Mouse (Mus musculus): ENCODE results near the gene Nptxr.

DNA sequence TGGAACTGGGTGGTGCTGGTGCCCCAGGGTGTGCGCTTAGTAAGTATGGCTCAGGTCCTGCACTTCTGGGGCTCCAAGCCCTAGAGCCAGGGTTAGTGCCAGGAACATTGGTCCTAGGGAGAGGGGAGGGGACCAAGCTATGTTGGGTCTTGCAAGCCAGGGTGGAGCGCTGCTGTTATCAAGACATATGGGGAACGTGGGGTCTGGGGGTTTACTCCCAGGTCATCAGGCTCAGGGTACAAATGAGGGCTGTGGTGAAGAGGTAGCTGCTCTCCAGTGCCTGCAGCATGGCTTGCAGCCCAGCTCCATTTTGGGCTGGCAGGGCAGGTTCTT lies 51.2 kb downstream of the Nptxr start:
- TF ChIP-seq CTCF (IDR thresholded peaks at IDR 0.05; ENCODE audit: borderline replicate concordance, extremely low read depth, insufficient read depth, insufficient read length) (no peak), POLR2A (IDR thresholded peaks at IDR 0.05; ENCODE audit: borderline replicate concordance, extremely low read depth, insufficient read depth, insufficient read length, poor library complexity, severe bottlenecking) (no peak)
